ENCODE assay signal across 7 mouse cellular contexts in genomic region chr5:104039154-104039932, GRCm38 (mm10). TPM values are rescaled to one million over a fixed set of nuclear protein-coding genes. Genes with fewer than 3 reads are reported as not detected.
DNase-seq lines count a peak whose midpoint lies in the region; ATAC-seq lines count a peak whose summit lies in the region.

No protein-coding gene starts in this region.

- H3K9ac ChIP-seq in liver, embryonic 11.5 days (ENCODE audit: low read depth, low read length), result no peak overlapping the region

- H3K4me2 ChIP-seq in liver, embryonic 11.5 days, result no peak overlapping the region

- H3K9me3 ChIP-seq in liver, embryonic 11.5 days (ENCODE audit: control insufficient read depth, low read length), result no peaks in the 10 kb centered on the region

- no peaks in the 10 kb centered on the region for H3K27me3 ChIP-seq in liver, embryonic 11.5 days (replicated peaks; ENCODE audit: control insufficient read depth, insufficient read depth, low read length)

- DNase-seq in liver, result peak; percentile 33
- DNase-seq in liver, embryonic 11.5 days (ENCODE audit: low spot score), result no peak
- DNase-seq in adrenal gland, adult 2 months, result peak; percentile 49
- DNase-seq in embryo, embryonic 9.5 days (ENCODE audit: extremely low spot score), result peak; percentile 20
- DNase-seq in kidney, adult 9 months, result peak; percentile 78
- DNase-seq in spleen, adult 12 weeks (ENCODE audit: low spot score), result no peak

- H3K4me1 ChIP-seq in liver, embryonic 11.5 days (replicated peaks; ENCODE audit: control insufficient read depth, insufficient read depth, low read length), result peaks cover 11% of the 10 kb centered on the region

- no peak overlapping the region for H3K4me3 ChIP-seq in liver, embryonic 11.5 days (ENCODE audit: low read depth, low read length)

- WGBS in liver, embryonic 11.5 days, result 61% methylated on average over 6 of the region's 6 CpGs

- H3K27ac ChIP-seq in liver, embryonic 11.5 days (ENCODE audit: low read depth, low read length), result no peak overlapping the region

- no peak for ATAC-seq in liver, embryonic 11.5 days (replicated peaks; ENCODE audit: low FRiP score)
- ATAC-seq in megakaryocyte, adult 5-6 weeks (ENCODE audit: poor library complexity, severe bottlenecking), result peak; percentile 61

- no peaks in the 10 kb centered on the region for H3K36me3 ChIP-seq in liver, embryonic 11.5 days (ENCODE audit: control insufficient read depth, insufficient read depth, low read length)

RNA-seq across cellular contexts. Expression of gene Nudt9, which starts 6.8 kb away (rescaled TPM):
- polyA plus RNA-seq in liver, embryonic 11.5 days (2014; fragmentation: Nextera tagmentation; extraction: Ambion mirVana), result 103 and 110 TPM in 2 replicates
- total RNA-seq in adrenal gland, adult 2 months (2021), result 10 to 100 TPM; 63.0 to 73.2 TPM
- 101 and 113 TPM in 2 replicates for polyA plus RNA-seq in adrenal gland, adult 2 months (2012; rRNA removed)
- total RNA-seq in megakaryocyte, adult 5-6 weeks (2015), result 17.9 and 22.9 TPM in 2 replicates
- total RNA-seq in megakaryocyte, adult 5-6 weeks (2017), result 31.4 and 34.2 TPM in 2 replicates

RNA-seq across cellular contexts. Expression of gene Hsd17b11, which starts 17.6 kb away (rescaled TPM):
- polyA plus RNA-seq in liver, embryonic 11.5 days (2014; fragmentation: Nextera tagmentation; extraction: Ambion mirVana), result 1.7 and 2.5 TPM in 2 replicates
- total RNA-seq in adrenal gland, adult 2 months (2021), result 10 to 100 TPM; 67.2 to 69.0 TPM
- 18.2 and 19.2 TPM in 2 replicates for polyA plus RNA-seq in adrenal gland, adult 2 months (2012; rRNA removed)
- total RNA-seq in megakaryocyte, adult 5-6 weeks (2015), result 81.4 and 90.7 TPM in 2 replicates
- total RNA-seq in megakaryocyte, adult 5-6 weeks (2017), result 97.2 and 115 TPM in 2 replicates

RNA-seq across cellular contexts. Expression of gene Gm17660, which starts 38.1 kb away (rescaled TPM):
- not detected in 2 replicates for polyA plus RNA-seq in liver, embryonic 11.5 days (2014; fragmentation: Nextera tagmentation; extraction: Ambion mirVana)
- total RNA-seq in adrenal gland, adult 2 months (2021), result not detected
- not detected in 2 replicates for polyA plus RNA-seq in adrenal gland, adult 2 months (2012; rRNA removed)
- total RNA-seq in megakaryocyte, adult 5-6 weeks (2015), result not detected in 2 replicates
- not detected in 2 replicates for total RNA-seq in megakaryocyte, adult 5-6 weeks (2017)

Comparison
In these comparisons a context has a peak if more than half of its experiments do, and no peak if none do; other contexts are left out.
1. DNase-seq: peak in liver (single experiment), adrenal gland, adult 2 months (single experiment), embryo, embryonic 9.5 days (single experiment) and kidney, adult 9 months (single experiment); none in liver, embryonic 11.5 days (single experiment) and spleen, adult 12 weeks (single experiment).